Mouse (Mus musculus) brain, embryonic 14.5 days (tissue): Measurements from ENCODE around the gene Nfam1.

Source experiments
- CTCF ChIP-seq: fragments of 200-500 bp; IDR thresholded peaks from 2 replicates; pipeline ENCODE4 v1.5.1; 2012; ENCODE audit warnings: inconsistent platforms, mild to moderate bottlenecking, moderate library complexity, borderline replicate concordance; ENCODE audit not compliant: insufficient read depth, insufficient read length; ENCODE audit errors: extremely low read depth
- POLR2A ChIP-seq: fragments of 200-500 bp; IDR thresholded peaks from 2 replicates; pipeline ENCODE4 v1.6.1; 2012; ENCODE audit warnings: mild to moderate bottlenecking, inconsistent platforms, borderline replicate concordance; ENCODE audit not compliant: poor library complexity, insufficient read depth, insufficient read length, severe bottlenecking; ENCODE audit errors: extremely low read depth

- TF ChIP-seq CTCF (no peak), POLR2A (no peak)
Measured at GRCm38 (mm10) chr15:83075607-83076525, 42.8 kb upstream of the Nfam1 start.
